Mouse (Mus musculus) gastrocnemius, adult 2 months (tissue): ENCODE data around the gene Cntnap5a. TPM values are rescaled to one million over a fixed set of nuclear protein-coding genes. Genes with fewer than 3 reads are reported as not detected.
A peak's percentile ranks its signal among the peaks of the same experiment; 100 is the strongest.

Source experiments
- DNase-seq: peaks from one replicate; pipeline ENCODE4 v3.0.0; 2022
- H3K27ac ChIP-seq: fragments of 200-600 bp; 2 replicates; pipeline ENCODE4 v1.8.1; 2022; ENCODE audit warnings: mild to moderate bottlenecking
- H3K4me3 ChIP-seq: fragments of 200-600 bp; 2 replicates; pipeline ENCODE4 v1.8.1; 2022; ENCODE audit warnings: mild to moderate bottlenecking, moderate library complexity
- CTCF ChIP-seq: fragments of 200-600 bp; IDR thresholded peaks from 2 replicates; pipeline ENCODE4 v1.8.1; 2022; ENCODE audit warnings: antibody characterized with exemption, mild to moderate bottlenecking, moderate library complexity
- intact Hi-C: fragments of 180-260 bp; cut with DNase I; formaldehyde crosslinking; loops from one replicate; pipeline ENCODE4 v1.15.1; 2025
- long read RNA-seq, 2 experiments: library from polyadenylated mRNA; stranded (forward); transcript quantifications; one replicate each; pipeline ENCODE4 v2.0.0; 2021
- total RNA-seq, 2 experiments: library from RNA; stranded (reverse); gene quantifications; 2 replicates each; pipeline ENCODE4 v1.2.3; 2021

Gene Cntnap5a
- not detected for total RNA-seq
- long read RNA-seq, experiment 1 = 0 reads
- long read RNA-seq, experiment 2 = 0 reads

DNA sequence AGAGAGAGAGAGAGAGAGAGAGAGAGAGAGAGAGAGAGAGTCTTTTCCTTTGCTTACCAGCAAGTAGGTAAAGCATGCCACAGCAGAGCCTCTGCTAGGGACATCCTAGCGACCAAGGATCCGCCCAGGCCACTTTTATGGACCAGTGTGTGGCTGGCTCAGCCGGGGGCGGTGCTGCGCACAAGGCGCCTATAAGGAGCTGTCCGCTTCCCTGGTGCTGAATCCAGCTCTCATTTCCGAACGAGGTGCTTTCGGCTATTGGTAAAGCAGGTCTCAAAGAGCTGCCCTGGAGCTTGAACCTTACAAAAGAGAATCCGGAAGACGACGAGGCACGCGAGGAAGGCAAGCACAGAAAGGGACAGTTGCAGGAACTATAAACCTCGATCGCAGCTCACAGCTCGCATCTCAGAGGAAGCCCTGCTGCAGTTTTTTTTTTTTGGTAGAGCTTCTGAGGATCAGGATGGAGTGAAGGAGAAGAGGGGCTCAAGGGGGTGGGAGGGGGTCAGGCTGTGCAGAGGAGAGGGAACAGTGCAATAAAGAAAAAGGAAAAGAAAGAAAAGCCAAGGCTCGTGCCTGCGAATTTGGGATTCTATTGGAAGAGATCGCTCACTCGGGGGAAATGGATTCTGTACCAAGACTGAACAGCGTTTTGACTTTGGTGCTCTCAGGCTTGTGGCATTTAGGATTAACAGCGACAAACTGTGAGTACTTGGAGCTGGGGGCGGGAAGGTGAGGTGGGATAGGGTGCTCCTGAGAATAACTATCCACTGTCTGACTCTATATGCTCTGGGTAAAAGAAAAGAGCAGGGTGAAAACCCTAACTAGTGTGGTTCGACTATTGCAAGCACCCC, at the start of gene Cntnap5a:
Gene Cntnap5a, plus strand, starts transcription at position 239 of the 851 bp plus-strand sequence.
- intact Hi-C loops = no loop called here
- H3K27ac ChIP-seq = no peak within 1 kb of the TSS
- peak; percentile 16 for DNase-seq
- no peak for TF ChIP-seq CTCF
- H3K4me3 ChIP-seq = no peak within 1 kb of the TSS

DNA sequence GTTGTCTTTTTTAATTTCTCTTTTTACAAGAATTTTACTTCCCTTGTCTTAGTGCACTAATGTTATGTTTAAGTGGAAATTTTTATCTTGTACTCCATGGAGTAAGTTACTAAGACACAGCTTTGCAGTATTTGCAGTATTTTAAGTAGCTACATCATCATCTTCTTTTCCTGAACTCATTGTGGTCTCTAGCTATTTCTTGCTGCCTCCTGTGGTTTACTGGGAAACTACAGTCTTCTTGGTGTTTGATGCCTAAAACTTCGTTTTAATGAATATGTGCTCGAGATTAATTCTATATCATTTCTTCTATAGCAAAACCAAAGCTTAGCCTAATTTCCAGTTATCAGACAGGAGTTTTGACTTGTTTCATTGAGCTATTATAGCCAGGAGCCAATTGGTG, 37.6 kb upstream of the Cntnap5a start:
- intact Hi-C loops = no loop called here
- no peak overlapping the region for H3K27ac ChIP-seq
- no peak for DNase-seq
- no peak for TF ChIP-seq CTCF
- no peak overlapping the region for H3K4me3 ChIP-seq

DNA sequence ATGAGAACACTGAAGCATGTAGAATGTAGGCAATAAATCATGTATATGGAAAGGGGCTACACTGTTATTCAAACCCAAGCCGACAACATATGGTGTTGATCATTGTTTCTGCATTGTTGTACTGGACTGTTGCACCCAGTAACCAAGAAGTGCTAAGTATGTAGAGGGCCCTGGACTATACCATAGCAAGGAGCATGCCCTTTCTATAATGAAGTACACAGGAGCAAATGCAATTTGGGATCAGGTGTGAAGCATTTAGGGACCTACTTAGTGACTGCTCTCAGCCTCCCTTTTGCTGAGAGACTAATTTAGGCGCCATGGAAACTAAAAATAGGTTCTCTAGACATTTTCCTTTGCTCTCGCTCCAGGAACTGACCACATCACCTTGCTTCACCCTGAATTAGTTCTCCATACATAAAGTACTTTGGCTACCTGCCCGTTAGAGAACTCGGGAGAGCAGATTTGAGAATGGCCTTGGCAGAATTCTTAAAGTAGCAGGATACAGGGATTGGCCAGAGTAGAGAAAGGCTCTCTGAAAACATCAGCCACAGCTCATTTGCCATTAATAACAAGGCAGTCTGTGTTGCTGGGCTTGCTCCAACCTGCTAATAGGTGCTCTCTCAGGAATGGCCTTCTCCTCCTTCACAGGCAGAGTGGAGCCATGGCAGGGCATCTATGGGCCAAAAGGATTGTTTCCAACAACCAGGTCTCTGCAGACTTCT, 26.1 kb upstream of the Cntnap5a start:
- H3K27ac ChIP-seq = no peak overlapping the region
- no peak for TF ChIP-seq CTCF
- DNase-seq = no peak
- H3K4me3 ChIP-seq = no peak overlapping the region
- intact Hi-C loops = no loop called here

DNA sequence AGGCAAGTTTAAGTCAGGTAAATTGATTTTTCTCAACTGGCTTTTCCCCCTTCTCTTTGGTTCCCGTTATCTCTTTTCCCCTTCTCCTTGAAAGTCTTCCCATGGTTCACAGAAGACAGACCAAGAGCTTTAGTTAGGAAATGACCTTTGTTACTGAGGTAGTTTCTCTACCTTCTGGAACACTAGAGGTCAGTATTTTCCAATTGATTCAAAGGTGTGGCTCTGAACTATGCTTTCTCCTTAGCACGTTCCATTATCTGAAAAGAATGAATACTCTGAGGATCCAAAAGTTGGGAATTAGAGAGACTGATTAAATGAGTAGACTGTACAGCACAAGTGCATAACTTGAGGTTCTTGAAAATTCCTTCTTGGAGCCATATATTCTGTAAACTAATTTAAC, 1.9 kb downstream of the Cntnap5a start:
- DNase-seq = no peak
- TF ChIP-seq CTCF = peak; percentile 12; the same call in 1 of the 2 replicates
- H3K4me3 ChIP-seq = no peak overlapping the region
- no peak overlapping the region for H3K27ac ChIP-seq
- intact Hi-C loops = no loop called here

DNA sequence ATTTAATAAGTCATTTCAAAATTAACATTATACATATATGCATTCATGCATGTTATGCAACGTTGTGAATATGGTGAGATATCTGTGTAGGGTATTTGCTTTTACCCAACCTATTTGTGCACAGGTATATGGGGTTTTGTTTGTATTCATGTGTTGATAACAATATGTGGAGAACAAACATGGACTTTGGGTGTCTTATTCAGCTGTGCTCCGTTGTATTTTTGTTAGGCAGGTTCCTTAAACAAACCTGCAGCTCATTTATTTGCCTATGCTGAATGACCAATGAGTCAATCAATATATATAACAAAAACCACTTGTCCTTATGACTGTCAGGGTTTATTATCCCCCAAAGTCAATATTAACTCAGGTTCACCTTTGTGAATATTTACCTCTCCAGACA, 15.2 kb downstream of the Cntnap5a start:
- Histone ChIP-seq H3K27ac (no peak overlapping the region), H3K4me3 (no peak overlapping the region)
- intact Hi-C loops = no loop called here
- TF ChIP-seq CTCF = no peak
- no peak for DNase-seq

DNA sequence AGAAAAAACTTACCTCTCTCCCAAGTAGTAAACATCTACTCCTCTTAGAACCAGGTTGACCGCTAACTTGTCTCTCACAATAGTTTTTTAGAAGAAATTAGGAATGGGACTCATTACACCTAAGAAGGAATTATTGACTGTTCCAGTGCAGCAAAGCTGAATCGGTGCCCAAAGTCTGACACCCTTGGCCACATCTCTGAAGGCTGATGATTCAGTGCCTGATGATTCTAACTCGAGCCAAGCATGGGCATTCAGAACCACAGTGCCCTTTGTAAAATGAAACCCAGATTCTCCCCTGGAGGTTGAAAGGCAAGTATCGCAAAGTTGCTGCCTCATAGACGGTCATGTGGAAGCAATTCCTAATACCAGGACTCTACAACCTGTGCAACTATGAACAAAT, 58.0 kb downstream of the Cntnap5a start:
- intact Hi-C loops = no loop called here
- DNase-seq = peak; percentile 14
- H3K4me3 ChIP-seq = no peak overlapping the region
- no peak for TF ChIP-seq CTCF
- no peak overlapping the region for H3K27ac ChIP-seq

DNA sequence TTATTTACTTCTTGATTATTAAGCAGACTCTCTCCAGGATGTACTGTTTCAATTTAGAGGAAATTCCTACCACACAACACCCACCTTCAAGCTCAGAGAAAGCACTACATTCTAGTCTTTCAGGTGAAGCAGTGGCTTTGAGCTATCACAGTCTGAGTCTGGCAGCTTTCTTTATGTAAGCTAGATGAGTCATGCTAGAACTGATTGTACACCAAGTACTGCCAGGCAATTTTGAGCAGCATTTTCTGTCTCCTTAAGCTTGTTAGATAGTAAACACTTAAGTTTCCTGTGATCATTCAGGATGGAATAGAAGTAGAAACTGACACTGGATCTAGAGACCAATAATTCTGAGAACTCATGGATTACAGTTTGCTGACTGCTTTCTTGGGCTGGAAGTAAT, 61.0 kb downstream of the Cntnap5a start:
- intact Hi-C loops = no loop called here
- TF ChIP-seq CTCF = no peak
- H3K4me3 ChIP-seq = no peak overlapping the region
- H3K27ac ChIP-seq = no peak overlapping the region
- DNase-seq = no peak

DNA sequence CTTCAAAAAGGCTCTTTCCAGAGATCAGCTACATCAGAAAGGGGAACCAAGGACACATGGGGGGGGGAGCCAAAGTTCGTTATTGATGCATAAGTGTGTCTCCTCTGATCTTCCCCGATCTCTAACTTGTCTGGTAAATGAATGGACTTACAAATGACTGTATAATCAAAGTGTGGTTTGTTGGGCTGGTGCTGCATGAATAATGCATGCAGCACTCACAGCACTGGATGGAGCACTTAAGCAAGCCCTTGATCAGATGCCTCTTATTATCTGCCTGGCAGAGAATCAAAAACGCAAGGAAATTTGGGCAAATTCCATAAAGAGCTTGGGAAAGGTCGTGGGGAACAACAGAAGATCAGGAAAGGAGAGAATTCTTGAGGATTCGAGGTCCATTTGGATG, 100.2 kb downstream of the Cntnap5a start:
- H3K27ac ChIP-seq = no peak overlapping the region
- no peak for DNase-seq
- intact Hi-C loops = no loop called here
- no peak for TF ChIP-seq CTCF
- no peak overlapping the region for H3K4me3 ChIP-seq

DNA sequence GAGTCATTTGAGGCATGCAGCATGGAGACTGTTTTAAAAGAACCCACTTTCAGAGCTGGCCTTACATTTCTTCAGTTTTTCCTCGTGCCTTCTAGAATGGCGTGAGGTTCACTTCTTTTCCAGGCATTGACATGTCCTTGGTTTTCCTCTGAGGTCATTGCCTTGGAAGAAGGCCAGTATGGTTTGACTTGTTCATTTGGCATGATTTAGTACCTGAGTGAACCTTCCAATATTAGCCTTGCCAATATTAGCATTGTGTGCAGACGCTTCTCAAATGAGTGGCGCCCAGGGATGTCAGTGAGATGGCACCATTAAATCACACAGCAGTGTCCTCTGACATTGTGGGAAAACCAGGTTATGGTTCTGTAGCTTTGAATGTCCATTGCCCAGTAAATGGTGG, 158.0 kb downstream of the Cntnap5a start:
- no peak for TF ChIP-seq CTCF
- no peak for DNase-seq
- intact Hi-C loops = no loop called here
- Histone ChIP-seq H3K27ac (no peak overlapping the region), H3K4me3 (no peak overlapping the region)

DNA sequence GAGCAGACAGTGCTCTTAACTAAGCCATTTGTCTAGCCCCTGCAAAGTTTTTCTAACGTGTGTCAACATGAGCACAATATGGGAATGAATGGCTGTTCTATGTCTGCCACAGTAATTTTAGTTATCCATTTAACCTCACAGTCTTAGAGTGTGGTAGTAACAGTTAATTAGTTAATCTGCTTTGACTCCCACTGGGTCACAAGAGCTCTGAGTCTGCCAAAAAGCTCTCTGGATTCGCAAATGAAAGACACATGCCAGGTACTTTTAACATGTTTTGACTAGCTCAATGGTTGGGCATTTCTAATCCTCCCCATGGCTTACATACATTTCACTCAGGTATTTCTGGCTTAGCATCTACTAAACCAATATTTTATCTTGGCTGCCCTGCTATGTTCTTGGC, 163.0 kb downstream of the Cntnap5a start:
- no peak overlapping the region for H3K4me3 ChIP-seq
- intact Hi-C loops = no loop called here

DNA sequence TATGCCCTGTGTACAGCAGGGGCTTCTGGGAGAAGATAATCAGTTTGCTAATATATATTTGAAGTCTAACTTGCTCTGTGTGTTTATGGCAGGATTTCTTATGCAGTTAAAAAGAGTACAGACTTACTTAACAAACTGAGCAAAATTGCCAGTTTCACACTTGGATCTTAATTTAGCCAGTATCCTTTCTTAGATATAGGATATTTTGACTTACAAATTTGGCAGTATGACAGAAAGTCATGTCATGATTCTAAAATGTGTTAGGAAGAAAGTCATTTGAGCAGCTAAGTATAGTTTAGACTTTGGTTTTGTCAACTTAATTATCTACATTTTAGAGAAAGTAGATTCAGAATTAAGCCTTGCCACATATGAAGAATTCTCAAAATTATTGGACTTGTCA, 167.7 kb downstream of the Cntnap5a start:
- Histone ChIP-seq H3K27ac (no peak overlapping the region), H3K4me3 (no peak overlapping the region)
- no peak for TF ChIP-seq CTCF
- DNase-seq = no peak
- intact Hi-C loops = no loop called here

More for the DNA sequence above, 163.0 kb downstream of the Cntnap5a start:
- TF ChIP-seq CTCF = no peak
- no peak for DNase-seq
- no peak overlapping the region for H3K27ac ChIP-seq

DNA sequence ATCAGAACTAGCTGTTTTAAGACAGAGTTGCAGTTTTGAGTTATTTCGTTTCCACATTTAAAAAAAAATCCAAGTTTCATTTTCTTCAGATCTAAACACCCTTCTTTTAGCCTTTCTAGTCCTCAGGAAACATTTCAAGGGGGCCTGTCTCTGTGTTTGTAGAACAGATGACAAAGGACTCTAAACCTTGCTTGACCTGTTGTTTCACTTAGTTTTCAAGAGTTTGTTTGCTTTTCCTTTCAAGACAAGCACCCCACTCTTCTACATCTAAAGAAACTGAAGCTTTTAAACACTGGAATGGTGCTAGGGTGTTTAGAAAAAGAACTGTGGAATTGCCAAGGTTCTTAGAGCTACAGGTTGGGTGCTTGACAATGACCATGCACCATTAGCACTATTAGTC, 233.8 kb downstream of the Cntnap5a start:
- no peak for TF ChIP-seq CTCF
- H3K4me3 ChIP-seq = no peak overlapping the region
- no peak overlapping the region for H3K27ac ChIP-seq
- DNase-seq = no peak
- intact Hi-C loops = no loop called here

DNA sequence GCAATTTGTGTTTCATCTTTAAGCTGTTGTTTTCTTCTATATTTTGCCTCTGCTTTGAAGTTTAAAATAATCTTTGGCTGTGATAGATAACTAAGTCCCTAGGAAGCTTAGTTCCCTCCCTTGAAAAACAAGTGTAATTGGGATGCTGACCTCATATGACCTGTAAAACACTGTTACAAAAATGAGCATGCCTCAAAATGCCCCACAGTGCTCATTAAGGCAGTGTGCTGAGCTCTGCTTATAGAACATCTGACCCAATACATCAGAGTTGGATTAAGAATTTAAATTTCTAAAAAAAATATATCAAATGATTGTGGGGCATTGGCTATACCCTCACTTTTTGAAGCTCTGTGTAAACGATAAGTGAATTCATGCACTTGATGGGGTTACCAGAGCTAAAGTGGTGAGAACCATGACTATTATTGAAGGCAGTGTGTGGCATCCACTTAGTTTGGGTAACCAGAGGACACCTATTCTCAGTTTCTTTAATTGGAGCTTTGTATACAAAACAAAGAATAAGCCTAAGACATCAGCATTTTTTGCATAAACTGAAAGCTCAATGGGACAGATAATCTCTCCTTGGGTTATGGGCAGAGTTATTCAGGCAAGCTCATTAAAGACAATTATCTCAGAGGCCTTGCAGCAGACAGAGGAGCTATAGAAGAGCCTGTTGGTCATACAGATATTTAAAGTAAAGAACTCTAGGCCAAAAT, 241.6 kb downstream of the Cntnap5a start:
- intact Hi-C loops = no loop called here
- no peak for TF ChIP-seq CTCF
- Histone ChIP-seq H3K4me3 (no peak overlapping the region), H3K27ac (no peak overlapping the region)
- no peak for DNase-seq
